Mouse (Mus musculus) neural tube, embryonic 13.5 days (tissue): Measurements from ENCODE around the gene Jade1. TPM values are rescaled to one million over a fixed set of nuclear protein-coding genes. Genes with fewer than 3 reads are reported as not detected.

Experiments
- ATAC-seq: fragments of 200-750 bp; cut with Nextera tagmentation; 2 replicates; pipeline ENCODE4 v1.8.0; 2017; ENCODE audit warnings: low read depth, mild to moderate bottlenecking, moderate TSS enrichment, moderate library complexity
- H3K27ac ChIP-seq: fragments of 300-500 bp; sonication (generic); replicated peaks from 2 replicates; pipeline ENCODE4 v1.5.1; 2015; ENCODE audit warnings: moderate library complexity, mild to moderate bottlenecking, inconsistent platforms
- H3K27me3 ChIP-seq: fragments of 300-500 bp; sonication (generic); 2 replicates; pipeline ENCODE4 v1.6.1; 2015; ENCODE audit warnings: mild to moderate bottlenecking, inconsistent platforms
- H3K36me3 ChIP-seq: fragments of 300-500 bp; sonication (generic); 2 replicates; pipeline ENCODE4 v1.6.1; 2015; ENCODE audit warnings: mild to moderate bottlenecking, inconsistent platforms
- H3K4me1 ChIP-seq: fragments of 300-500 bp; sonication (generic); replicated peaks from 2 replicates; pipeline ENCODE4 v1.6.1; 2015; ENCODE audit warnings: inconsistent platforms
- H3K4me2 ChIP-seq: fragments of 300-500 bp; sonication (generic); 2 replicates; pipeline ENCODE4 v1.6.1; 2015; ENCODE audit warnings: inconsistent platforms, mild to moderate bottlenecking, moderate library complexity
- H3K4me3 ChIP-seq: fragments of 300-500 bp; sonication (generic); 2 replicates; pipeline ENCODE4 v1.5.1; 2015; ENCODE audit warnings: mild to moderate bottlenecking, inconsistent platforms
- H3K9ac ChIP-seq: fragments of 300-500 bp; sonication (generic); 2 replicates; pipeline ENCODE4 v1.6.1; 2015; ENCODE audit warnings: moderate library complexity, mild to moderate bottlenecking, inconsistent platforms
- H3K9me3 ChIP-seq: fragments of 300-500 bp; sonication (generic); 2 replicates; pipeline ENCODE4 v1.6.1; 2016; ENCODE audit warnings: inconsistent platforms
- WGBS: fragments of 180-500 bp; shearing (Covaris S2); methylation state at CpG from one replicate; pipeline ENCODE4 v1.1.7; 2015; 5-methylcytosine and 5-hydroxymethylcytosine counted together
- polyA plus RNA-seq: library from polyadenylated mRNA; unstranded; fragments of >200 nt; fragmentation: Nextera tagmentation; extraction: Ambion mirVana; gene quantifications from 2 replicates; pipeline ENCODE4 v1.2.1, GENCODE M21; 2015

Gene Jade1
- polyA plus RNA-seq, 1 experiment from 2014 or later: 10.4 TPM

- H3K27ac ChIP-seq: no peak overlapping the region
- ATAC-seq: no peak
These were observed 27.1 kb upstream of the Jade1 start for GRCm38 (mm10) chr3:41528291-41528969.

DNA sequence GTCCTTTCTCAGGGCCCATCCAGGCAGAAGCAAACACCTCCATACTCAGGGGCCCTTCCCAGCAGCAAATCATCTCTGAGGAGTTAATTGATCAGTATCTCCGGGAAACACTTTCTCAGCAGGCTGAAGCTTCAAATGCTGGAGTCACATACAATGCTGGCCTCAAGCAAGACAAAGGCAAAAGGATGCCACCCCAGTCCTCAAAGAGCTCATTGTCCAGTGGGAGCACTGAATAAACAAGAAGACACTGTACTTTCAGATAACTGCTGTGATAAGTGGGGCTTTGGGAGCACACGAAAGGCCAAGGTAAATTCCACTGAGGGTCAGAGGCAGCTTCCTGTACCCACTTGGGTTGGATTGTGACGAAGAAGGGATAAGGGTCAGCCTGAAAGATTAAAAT is 25.4 kb upstream of the Jade1 start:
- no peaks in the 10 kb centered on the region for H3K36me3 ChIP-seq
- no peak overlapping the region for H3K27ac ChIP-seq
- H3K4me2 ChIP-seq: no peak overlapping the region
- H3K4me1 ChIP-seq: no peaks in the 10 kb centered on the region
- ATAC-seq: no peak
- no peaks in the 10 kb centered on the region for H3K9me3 ChIP-seq
- WGBS: 55% methylated on average over 3 of the region's 3 CpGs
- no peak overlapping the region for H3K9ac ChIP-seq
- no peaks in the 10 kb centered on the region for H3K27me3 ChIP-seq
- H3K4me3 ChIP-seq: no peak overlapping the region

More at GRCm38 (mm10) chr3:41528291-41528969, 27.1 kb upstream of the Jade1 start:
- no peak overlapping the region for H3K4me2 ChIP-seq
- no peaks in the 10 kb centered on the region for H3K36me3 ChIP-seq
- WGBS: 96% methylated on average over 2 of the region's 2 CpGs
- no peaks in the 10 kb centered on the region for H3K9me3 ChIP-seq
- no peak overlapping the region for H3K9ac ChIP-seq
- no peaks in the 10 kb centered on the region for H3K27me3 ChIP-seq
- H3K4me1 ChIP-seq: no peaks in the 10 kb centered on the region
- H3K4me3 ChIP-seq: no peak overlapping the region

- no peak for ATAC-seq
These were observed 24.0 kb upstream of the Jade1 start for GRCm38 (mm10) chr3:41531541-41531940.

DNA sequence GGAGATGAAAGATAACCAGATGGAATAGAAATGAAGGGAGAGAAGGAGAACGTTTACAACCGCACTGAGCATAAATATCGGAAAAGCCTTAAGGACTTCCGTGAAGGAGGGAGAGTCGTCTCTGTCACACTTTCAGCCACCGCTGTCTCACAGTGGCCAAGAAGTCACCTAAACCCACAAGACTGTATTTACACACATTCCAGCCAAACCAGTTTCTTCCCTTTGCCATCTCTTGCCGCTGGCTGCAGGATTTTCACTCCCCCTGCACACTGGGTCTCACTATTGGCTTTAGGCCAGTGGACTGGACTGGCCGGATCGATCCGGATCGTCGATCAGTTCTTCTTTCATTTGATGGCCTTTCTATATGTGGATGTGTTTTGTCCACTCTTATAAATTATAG is 23.4 kb upstream of the Jade1 start:
- WGBS: 84% methylated on average over 12 of the region's 12 CpGs
- no peak overlapping the region for H3K4me2 ChIP-seq

More at GRCm38 (mm10) chr3:41531541-41531940, 24.0 kb upstream of the Jade1 start:
- no peak overlapping the region for H3K27ac ChIP-seq
- no peak overlapping the region for H3K4me3 ChIP-seq
- H3K9ac ChIP-seq: no peak overlapping the region
- no peaks in the 10 kb centered on the region for H3K9me3 ChIP-seq
- H3K4me2 ChIP-seq: no peak overlapping the region
- 56% methylated on average over 8 of the region's 8 CpGs for WGBS
- no peaks in the 10 kb centered on the region for H3K36me3 ChIP-seq
- no peaks in the 10 kb centered on the region for H3K27me3 ChIP-seq
- H3K4me1 ChIP-seq: no peaks in the 10 kb centered on the region

GRCm38 (mm10) chr3:41533660-41534059 is 21.9 kb upstream of the Jade1 start:
- WGBS: 73% methylated on average over 7 of the region's 7 CpGs
- no peaks in the 10 kb centered on the region for H3K36me3 ChIP-seq
- ATAC-seq: no peak

More for the DNA sequence above, 23.4 kb upstream of the Jade1 start:
- Histone ChIP-seq H3K27ac (no peak overlapping the region), H3K9me3 (no peaks in the 10 kb centered on the region), H3K4me1 (no peaks in the 10 kb centered on the region), H3K36me3 (no peaks in the 10 kb centered on the region), H3K9ac (no peak overlapping the region), H3K4me3 (no peak overlapping the region), H3K27me3 (no peaks in the 10 kb centered on the region)
- ATAC-seq: no peak

GRCm38 (mm10) chr3:41537957-41538356 is 17.6 kb upstream of the Jade1 start:
- H3K27me3 ChIP-seq: no peaks in the 10 kb centered on the region
- H3K4me3 ChIP-seq: no peak overlapping the region
- WGBS: 83% methylated on average over 2 of the region's 2 CpGs
- H3K27ac ChIP-seq: no peak overlapping the region
- no peak for ATAC-seq
- no peaks in the 10 kb centered on the region for H3K36me3 ChIP-seq
- no peak overlapping the region for H3K4me2 ChIP-seq
- no peak overlapping the region for H3K9ac ChIP-seq
- H3K4me1 ChIP-seq: no peaks in the 10 kb centered on the region
- H3K9me3 ChIP-seq: no peaks in the 10 kb centered on the region

More at GRCm38 (mm10) chr3:41533660-41534059, 21.9 kb upstream of the Jade1 start:
- Histone ChIP-seq H3K27ac (no peak overlapping the region), H3K9ac (no peak overlapping the region), H3K4me1 (no peaks in the 10 kb centered on the region), H3K4me2 (no peak overlapping the region), H3K27me3 (no peaks in the 10 kb centered on the region), H3K4me3 (no peak overlapping the region), H3K9me3 (no peaks in the 10 kb centered on the region)

DNA sequence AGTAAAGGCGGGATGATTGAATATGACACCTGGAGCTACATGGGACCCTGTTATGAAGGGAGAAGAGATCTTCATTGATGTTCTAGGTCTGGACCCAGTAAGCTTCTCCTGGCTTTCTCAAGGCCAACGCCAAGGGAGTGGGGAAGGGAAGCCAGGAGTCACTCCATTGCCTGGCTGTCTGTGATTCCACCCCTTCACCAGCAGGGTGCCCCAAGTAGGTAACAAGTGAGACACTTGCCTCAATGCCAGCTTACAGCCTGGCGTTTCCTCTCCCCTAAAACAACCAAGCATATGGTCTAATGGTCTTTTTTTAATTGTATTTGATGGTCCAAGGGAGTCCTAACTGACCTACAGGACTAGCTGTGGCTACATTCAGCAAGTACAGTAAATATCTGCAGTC is 14.2 kb upstream of the Jade1 start:
- Histone ChIP-seq H3K9me3 (no peaks in the 10 kb centered on the region), H3K36me3 (no peaks in the 10 kb centered on the region), H3K9ac (no peak overlapping the region), H3K4me3 (no peak overlapping the region), H3K27ac (no peak overlapping the region), H3K27me3 (no peaks in the 10 kb centered on the region), H3K4me2 (no peak overlapping the region), H3K4me1 (peaks cover 13% of the 10 kb centered on the region; the same call in 1 of the 2 replicates)
- WGBS: 80% methylated on average over 3 of the region's 3 CpGs
- ATAC-seq: no peak

GRCm38 (mm10) chr3:41544451-41544850 is 11.1 kb upstream of the Jade1 start:
- no peak overlapping the region for H3K27ac ChIP-seq
- no peak overlapping the region for H3K9ac ChIP-seq
- H3K4me3 ChIP-seq: no peak overlapping the region
- peaks cover 13% of the 10 kb centered on the region; the same call in 1 of the 2 replicates for H3K4me1 ChIP-seq
- ATAC-seq: no peak
- no peaks in the 10 kb centered on the region for H3K36me3 ChIP-seq
- H3K9me3 ChIP-seq: no peaks in the 10 kb centered on the region
- no peaks in the 10 kb centered on the region for H3K27me3 ChIP-seq
- 51% methylated on average over 7 of the region's 7 CpGs for WGBS
- no peak overlapping the region for H3K4me2 ChIP-seq

- no peaks in the 10 kb centered on the region for H3K36me3 ChIP-seq
- WGBS: 93% methylated on average over 5 of the region's 5 CpGs
- ATAC-seq: no peak
These were observed 8.2 kb upstream of the Jade1 start for GRCm38 (mm10) chr3:41547289-41547688.

GRCm38 (mm10) chr3:41548238-41548637 is 7.3 kb upstream of the Jade1 start:
- peaks cover 13% of the 10 kb centered on the region; the same call in 1 of the 2 replicates for H3K4me1 ChIP-seq
- H3K9me3 ChIP-seq: no peaks in the 10 kb centered on the region
- no peak overlapping the region for H3K4me2 ChIP-seq
- no peak overlapping the region for H3K9ac ChIP-seq
- 81% methylated on average over 4 of the region's 4 CpGs for WGBS
- no peaks in the 10 kb centered on the region for H3K36me3 ChIP-seq
- ATAC-seq: no peak
- no peaks in the 10 kb centered on the region for H3K27me3 ChIP-seq
- no peak overlapping the region for H3K4me3 ChIP-seq
- no peak overlapping the region for H3K27ac ChIP-seq

More at GRCm38 (mm10) chr3:41547289-41547688, 8.2 kb upstream of the Jade1 start:
- Histone ChIP-seq H3K9ac (no peak overlapping the region), H3K27ac (no peak overlapping the region), H3K9me3 (no peaks in the 10 kb centered on the region), H3K4me3 (no peak overlapping the region), H3K4me1 (peaks cover 13% of the 10 kb centered on the region; the same call in 1 of the 2 replicates), H3K4me2 (no peak overlapping the region), H3K27me3 (no peaks in the 10 kb centered on the region)

- no peaks in the 10 kb centered on the region for H3K27me3 ChIP-seq
- H3K4me2 ChIP-seq: no peak overlapping the region
- H3K4me1 ChIP-seq: no peaks in the 10 kb centered on the region
- 68% methylated on average over 3 of the region's 3 CpGs for WGBS
- H3K4me3 ChIP-seq: no peak overlapping the region
- 0 out of 2 replicates have a peak, but pooled peaks cover 4% of the 10 kb centered on the region for H3K9me3 ChIP-seq
- H3K27ac ChIP-seq: no peak overlapping the region
- H3K9ac ChIP-seq: no peak overlapping the region
- no peak for ATAC-seq
- no peaks in the 10 kb centered on the region for H3K36me3 ChIP-seq
These were observed 3.9 kb upstream of the Jade1 start for GRCm38 (mm10) chr3:41551671-41552070.

GRCm38 (mm10) chr3:41552777-41553548 is 2.6 kb upstream of the Jade1 start:
- H3K27ac ChIP-seq: no peak overlapping the region
- 0 out of 2 replicates have a peak, but pooled peaks cover 4% of the 10 kb centered on the region for H3K9me3 ChIP-seq
- no peak overlapping the region for H3K4me2 ChIP-seq
- no peaks in the 10 kb centered on the region for H3K36me3 ChIP-seq
- 83% methylated on average over 11 of the region's 11 CpGs for WGBS
- ATAC-seq: no peak
- H3K4me1 ChIP-seq: no peaks in the 10 kb centered on the region
- no peak overlapping the region for H3K4me3 ChIP-seq
- no peaks in the 10 kb centered on the region for H3K27me3 ChIP-seq
- no peak overlapping the region for H3K9ac ChIP-seq
